Mouse (Mus musculus) lung, adult 10 weeks (tissue): ENCODE results near the gene Stub1. TPM values are rescaled to one million over a fixed set of nuclear protein-coding genes. Genes with fewer than 3 reads are reported as not detected.

Source experiments
- polyA plus RNA-seq: library from polyadenylated mRNA; stranded (reverse); fragments of 350-450 nt; fragmentation: Illumina TruSeq; extraction: RNeasy Lipid Tissue Mini Kit (QIAGEN cat#74804); gene quantifications from one replicate; pipeline ENCODE4 v1.2.3, GENCODE M21; 2014; ENCODE audit warnings: low read depth, low replicate concordance; ENCODE audit not compliant: insufficient read depth

The Stub1 gene
- polyA plus RNA-seq, 1 experiment from 2014 or later: 114 TPM

Other genes with a start within 250 kb of the Stub1 start
- gene Gng13, start 116.2 kb downstream of the Stub1 start, polyA plus RNA-seq: 0.90 TPM
- gene Chtf18, start 106.0 kb downstream of the Stub1 start, polyA plus RNA-seq: 1.0 TPM
- gene Rpusd1, start 105.7 kb downstream of the Stub1 start, polyA plus RNA-seq: 9.4 TPM
- not detected for gene Mslnl, start 97.4 kb downstream of the Stub1 start, polyA plus RNA-seq
- 49.1 TPM for gene Msln, start 79.0 kb downstream of the Stub1 start, polyA plus RNA-seq
- gene Narfl, start 59.6 kb downstream of the Stub1 start, polyA plus RNA-seq: 12.8 TPM
- gene Haghl, start 47.7 kb downstream of the Stub1 start, polyA plus RNA-seq: 24.0 TPM
- gene Ccdc78, start 46.8 kb downstream of the Stub1 start, polyA plus RNA-seq: 10.3 TPM
- gene Fam173a, start 40.5 kb downstream of the Stub1 start, polyA plus RNA-seq: 73.2 TPM
- gene AC134908.4, start 37.7 kb downstream of the Stub1 start, polyA plus RNA-seq: not detected
- gene Metrn, start 36.3 kb downstream of the Stub1 start, polyA plus RNA-seq: 24.7 TPM
- gene Fbxl16, start 24.3 kb downstream of the Stub1 start, polyA plus RNA-seq: 1.5 TPM
- 6.9 TPM for gene Wdr24, start 9.8 kb downstream of the Stub1 start, polyA plus RNA-seq
- gene Jmjd8, start 4.5 kb downstream of the Stub1 start, polyA plus RNA-seq: 26.4 TPM
- gene Rhbdl1, start 3.9 kb upstream of the Stub1 start, polyA plus RNA-seq: 2.0 TPM
- gene Gm20683, start 8.4 kb upstream of the Stub1 start, polyA plus RNA-seq: 2.7 TPM
- 17.7 TPM for gene Rhot2, start 11.4 kb upstream of the Stub1 start, polyA plus RNA-seq
- 7.7 TPM for gene Wdr90, start 28.1 kb upstream of the Stub1 start, polyA plus RNA-seq
- 17.9 TPM for gene Mcrip2, start 35.4 kb upstream of the Stub1 start, polyA plus RNA-seq
- 42.2 TPM for gene Mettl26, start 41.7 kb upstream of the Stub1 start, polyA plus RNA-seq
- 0.25 TPM for gene Wfikkn1, start 47.5 kb upstream of the Stub1 start, polyA plus RNA-seq
- gene Rab40c, start 86.3 kb upstream of the Stub1 start, polyA plus RNA-seq: 16.6 TPM
- 34.5 TPM for gene Pigq, start 111.5 kb upstream of the Stub1 start, polyA plus RNA-seq
- 7.5 TPM for gene Nhlrc4, start 111.6 kb upstream of the Stub1 start, polyA plus RNA-seq
- gene A930017K11Rik, start 119.2 kb upstream of the Stub1 start, polyA plus RNA-seq: not detected
- 6.4 TPM for gene Capn15, start 152.4 kb upstream of the Stub1 start, polyA plus RNA-seq
- 10.4 TPM for gene Rab11fip3, start 236.2 kb upstream of the Stub1 start, polyA plus RNA-seq